Mouse (Mus musculus): ENCODE measurements around the gene Gpd1l.

DNA sequence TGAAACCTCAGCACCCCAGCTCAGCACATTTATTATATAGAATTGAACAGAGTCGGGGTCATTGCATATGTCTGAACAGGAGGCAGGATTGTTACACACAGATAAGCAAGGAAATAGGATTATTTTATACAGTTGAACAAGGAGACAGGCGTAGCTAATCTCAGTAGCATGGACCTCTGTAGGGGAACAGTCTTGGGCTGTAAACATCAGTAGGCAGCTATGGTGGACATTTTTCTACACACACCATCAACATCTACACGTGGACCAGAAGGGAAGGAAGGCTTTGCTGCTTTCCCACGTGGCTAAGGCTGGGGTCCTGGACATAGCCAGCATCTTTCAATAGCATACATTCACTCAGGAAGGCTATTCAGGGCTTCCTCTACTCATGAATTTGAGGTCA is 37.9 kb downstream of the Gpd1l start:
- TF ChIP-seq CTCF (IDR thresholded peaks at IDR 0.05; ENCODE audit: borderline replicate concordance, extremely low read depth, insufficient read depth, insufficient read length), result no peak
- no peak for TF ChIP-seq POLR2A (IDR thresholded peaks at IDR 0.05; ENCODE audit: borderline replicate concordance, extremely low read depth, insufficient read depth, insufficient read length, poor library complexity, severe bottlenecking)
